Mouse (Mus musculus) midbrain, embryonic 16.5 days (tissue): Measurements from ENCODE around the gene Zfp354b. TPM values are rescaled to one million over a fixed set of nuclear protein-coding genes. Genes with fewer than 3 reads are reported as not detected.
A peak's percentile ranks its signal among the peaks of the same experiment; 100 is the strongest.

Source experiments
- ATAC-seq: fragments of 200-750 bp; cut with Nextera tagmentation; 2 replicates; pipeline ENCODE4 v1.8.0; 2017; ENCODE audit warnings: moderate TSS enrichment
- H3K27ac ChIP-seq: fragments of 300-500 bp; sonication (generic); 2 replicates; pipeline ENCODE4 v1.5.1; 2014; ENCODE audit warnings: mild to moderate bottlenecking, low read length, mixed read lengths
- H3K27me3 ChIP-seq: fragments of 300-500 bp; sonication (generic); 2 replicates; pipeline ENCODE4 v1.6.1; 2014; ENCODE audit warnings: low read depth, low read length, mixed read lengths; ENCODE audit not compliant: control insufficient read depth, insufficient read depth
- H3K36me3 ChIP-seq: fragments of 300-500 bp; sonication (generic); 2 replicates; pipeline ENCODE4 v1.6.1; 2014; ENCODE audit warnings: mild to moderate bottlenecking, low read length, moderate library complexity, mixed read lengths; ENCODE audit not compliant: control insufficient read depth, insufficient read depth
- H3K4me1 ChIP-seq: fragments of 300-500 bp; sonication (generic); 2 replicates; pipeline ENCODE4 v1.6.1; 2014; ENCODE audit warnings: mild to moderate bottlenecking, low read length, mixed read lengths; ENCODE audit not compliant: control insufficient read depth, insufficient read depth
- H3K4me2 ChIP-seq: fragments of 300-500 bp; sonication (generic); 2 replicates; pipeline ENCODE4 v1.6.1; 2014; ENCODE audit warnings: mild to moderate bottlenecking, low read length, mixed read lengths
- H3K4me3 ChIP-seq: fragments of 300-500 bp; sonication (generic); 2 replicates; pipeline ENCODE4 v1.5.1; 2014; ENCODE audit warnings: low read depth, mild to moderate bottlenecking, low read length, moderate library complexity, mixed read lengths
- H3K9ac ChIP-seq: fragments of 300-500 bp; sonication (generic); 2 replicates; pipeline ENCODE4 v1.6.1; 2014; ENCODE audit warnings: low read depth, low read length, mixed read lengths
- H3K9me3 ChIP-seq: fragments of 300-500 bp; sonication (generic); replicated peaks from 2 replicates; pipeline ENCODE4 v1.6.1; 2014; ENCODE audit warnings: mild to moderate bottlenecking, low read length, mixed read lengths; ENCODE audit not compliant: control insufficient read depth, poor library complexity, severe bottlenecking
- WGBS: fragments of 180-500 bp; shearing (Covaris S2); extraction: QIAGEN DNeasy Blood & Tissue Kit; methylation state at CpG from one replicate; pipeline ENCODE4 v1.1.7; 2014; 5-methylcytosine and 5-hydroxymethylcytosine counted together
- polyA plus RNA-seq: library from polyadenylated mRNA; unstranded; fragments of >200 nt; fragmentation: Nextera tagmentation; extraction: Ambion mirVana; gene quantifications from 2 replicates; pipeline ENCODE4 v1.2.1, GENCODE M21; 2015

Gene Zfp354b
- polyA plus RNA-seq, 1 experiment from 2014 or later: 6.1 TPM

DNA sequence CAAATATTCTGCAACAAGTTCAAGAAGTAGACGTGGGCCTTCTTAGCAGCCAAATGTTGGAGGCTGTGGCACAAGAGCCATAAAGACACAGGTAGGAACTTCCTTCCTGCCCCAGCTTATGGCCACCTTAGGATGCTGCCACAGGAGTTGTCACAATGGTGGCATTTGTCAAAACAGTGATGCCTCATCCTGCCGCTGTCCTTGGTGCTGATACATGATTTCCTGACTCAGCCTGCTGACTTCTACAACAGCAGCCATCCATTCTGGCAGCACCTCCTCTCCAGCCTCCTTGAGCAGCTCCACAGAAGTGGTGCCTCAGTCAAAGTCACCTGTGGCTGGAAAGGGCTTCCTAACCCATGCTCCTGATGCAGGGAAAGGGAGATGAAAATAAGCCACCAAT, 39.0 kb downstream of the Zfp354b start:
- H3K9me3 ChIP-seq: peaks cover 11% of the 10 kb centered on the region
- 55% methylated on average over 2 of the region's 2 CpGs for WGBS
- no peak overlapping the region for H3K4me2 ChIP-seq
- peaks cover 4% of the 10 kb centered on the region; the same call in 1 of the 2 replicates for H3K36me3 ChIP-seq
- H3K9ac ChIP-seq: no peak overlapping the region
- ATAC-seq: no peak
- peaks cover 7% of the 10 kb centered on the region; the same call in 1 of the 2 replicates for H3K4me1 ChIP-seq
- H3K27me3 ChIP-seq: no peaks in the 10 kb centered on the region
- H3K4me3 ChIP-seq: no peak overlapping the region
- H3K27ac ChIP-seq: no peak overlapping the region

DNA sequence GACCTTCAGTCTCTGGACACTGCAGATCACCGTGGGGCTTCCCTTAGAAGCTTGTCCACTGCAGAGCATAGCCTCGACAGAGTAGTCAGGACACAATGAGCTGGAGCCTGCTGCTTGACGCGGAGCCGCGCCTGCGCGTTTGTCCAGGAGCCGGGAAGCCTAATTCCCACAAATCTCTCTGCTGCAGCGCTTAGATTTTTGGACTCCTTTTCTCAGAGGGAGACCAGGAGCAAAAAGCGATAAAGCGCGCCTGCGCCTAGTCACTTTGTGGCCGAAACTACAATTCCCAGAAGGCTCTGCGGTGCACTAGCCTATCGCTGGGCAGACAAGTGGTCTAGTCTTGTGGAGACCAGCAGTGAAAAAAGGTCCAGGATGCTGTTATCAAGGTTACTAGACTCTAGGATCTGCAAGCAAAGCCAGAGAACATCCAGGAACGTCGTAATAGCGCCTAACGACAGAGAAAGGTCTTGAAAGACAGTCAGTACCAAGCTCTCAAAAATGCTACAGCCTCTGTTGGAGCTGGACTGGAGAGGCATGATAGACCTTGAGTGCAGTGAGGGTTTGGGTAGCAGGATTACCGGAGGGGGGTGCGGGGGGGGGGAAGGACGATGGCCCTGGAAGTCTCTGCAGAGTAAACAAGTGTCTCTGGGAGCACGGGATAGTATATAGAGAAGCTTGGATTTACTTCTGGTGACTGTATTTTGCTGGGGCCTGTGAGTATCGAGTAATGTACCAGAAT, 43.9 kb downstream of the Zfp354b start, which contains the start of gene Zfp454:
Zfp454 (minus strand) TSS at position 262 of the 739 bp plus-strand sequence.
- Histone ChIP-seq H3K4me1 (peaks cover 16% of the 10 kb centered on the region), H3K36me3 (peaks cover 9% of the 10 kb centered on the region), H3K9ac (peak within 1 kb of the TSS; percentile 68), H3K4me2 (peak within 1 kb of the TSS; percentile 83), H3K9me3 (no peaks in the 10 kb centered on the region; the same call in 1 of the 2 replicates), H3K27ac (peak within 1 kb of the TSS; percentile 78), H3K27me3 (no peaks in the 10 kb centered on the region), H3K4me3 (peak within 1 kb of the TSS; percentile 43)
- ATAC-seq: peak; percentile 97
- WGBS: 6% methylated on average over 26 of the region's 26 CpGs

DNA sequence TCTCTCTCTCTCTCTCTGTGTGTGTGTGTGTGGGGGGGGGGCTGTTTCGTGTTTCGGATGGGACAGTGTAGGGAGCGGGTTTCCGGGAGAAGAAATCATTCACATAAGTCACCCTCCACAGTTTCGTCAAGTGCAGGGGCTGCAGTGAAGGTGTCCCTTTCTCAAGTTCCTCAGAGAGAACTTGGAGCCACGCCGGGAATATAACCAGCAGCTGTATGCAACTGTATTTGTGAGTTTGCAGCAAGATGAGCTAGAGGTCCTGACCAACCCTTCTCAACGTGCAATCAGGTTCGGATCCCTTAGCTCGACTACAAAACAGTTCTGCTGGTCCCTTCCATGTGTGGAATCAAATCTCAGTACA, 44.5 kb downstream of the Zfp354b start:
- peak; percentile 39 for ATAC-seq
- WGBS: 22% methylated on average over 10 of the region's 10 CpGs
- H3K27me3 ChIP-seq: no peaks in the 10 kb centered on the region
- no peaks in the 10 kb centered on the region for H3K9me3 ChIP-seq
- peaks cover 15% of the 10 kb centered on the region for H3K36me3 ChIP-seq
- peak overlapping the region; percentile 78 for H3K27ac ChIP-seq
- peak overlapping the region; percentile 43 for H3K4me3 ChIP-seq
- peaks cover 16% of the 10 kb centered on the region for H3K4me1 ChIP-seq
- H3K9ac ChIP-seq: peak overlapping the region; percentile 68
- H3K4me2 ChIP-seq: peak overlapping the region; percentile 83

DNA sequence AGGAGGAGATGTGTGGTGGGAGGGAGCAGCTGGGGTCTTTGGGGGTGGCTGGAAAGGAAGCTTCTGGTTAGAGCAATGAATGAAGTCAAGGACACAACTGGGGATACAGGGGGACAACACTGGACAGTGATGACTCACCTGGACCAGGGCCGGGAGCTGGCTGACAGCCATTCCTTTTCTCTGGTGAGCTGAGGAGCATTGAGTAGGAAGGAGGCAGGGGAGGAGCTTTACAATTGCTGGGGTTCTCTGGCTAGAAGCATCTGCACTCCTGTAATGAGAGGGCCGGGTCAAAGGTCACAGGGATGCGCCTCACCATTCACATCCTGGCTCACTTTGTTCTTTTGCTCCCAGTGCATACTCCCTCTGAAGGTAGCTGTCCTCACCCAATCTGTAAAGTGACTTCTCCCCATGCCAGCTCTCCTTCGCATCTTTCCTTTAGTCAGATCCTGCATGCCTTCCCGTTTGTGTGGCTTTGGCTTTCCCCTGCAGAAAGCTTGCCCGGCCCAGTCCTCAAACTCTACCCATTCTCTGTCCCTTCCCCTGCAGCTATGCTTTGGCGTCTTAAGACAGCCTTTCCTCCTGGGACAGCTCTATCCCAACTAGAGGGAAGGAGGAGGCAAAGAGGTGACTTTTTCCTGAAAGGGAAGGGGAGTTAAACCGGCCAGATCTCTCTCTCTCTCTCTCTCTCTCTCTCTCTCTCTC, 45.1 kb downstream of the Zfp354b start:
- peak overlapping the region; percentile 43 for H3K4me3 ChIP-seq
- H3K27ac ChIP-seq: no peak overlapping the region; the same call in 1 of the 2 replicates
- no peak for ATAC-seq
- peak overlapping the region; percentile 83 for H3K4me2 ChIP-seq
- peaks cover 16% of the 10 kb centered on the region for H3K4me1 ChIP-seq
- peaks cover 18% of the 10 kb centered on the region for H3K36me3 ChIP-seq
- 46% methylated on average over 8 of the region's 8 CpGs for WGBS
- peak overlapping the region; percentile 68 for H3K9ac ChIP-seq
- H3K9me3 ChIP-seq: no peaks in the 10 kb centered on the region
- H3K27me3 ChIP-seq: no peaks in the 10 kb centered on the region

DNA sequence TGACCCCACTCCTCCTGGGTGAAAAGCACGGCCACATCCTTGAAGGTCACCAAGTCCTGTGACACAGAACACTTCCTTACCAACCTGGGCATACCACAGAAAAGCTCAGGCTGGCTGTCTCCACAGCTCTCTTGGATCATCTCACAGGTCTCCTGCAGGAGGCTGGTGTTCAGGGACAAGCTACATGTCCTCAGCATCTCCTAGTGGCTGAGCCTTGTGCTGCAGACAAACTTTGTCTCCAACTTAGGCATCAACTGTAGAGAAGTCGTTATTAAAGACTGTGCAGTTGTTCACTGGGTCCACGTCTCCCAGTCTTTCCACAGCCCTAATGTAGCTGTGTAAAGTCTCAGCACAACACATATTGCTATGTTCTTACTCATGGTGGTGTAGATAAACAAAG, 47.7 kb downstream of the Zfp354b start:
- WGBS: 85% methylated on average over 3 of the region's 3 CpGs
- H3K27me3 ChIP-seq: no peaks in the 10 kb centered on the region
- ATAC-seq: no peak
- no peak overlapping the region for H3K9ac ChIP-seq
- H3K4me1 ChIP-seq: peaks cover 16% of the 10 kb centered on the region
- no peak overlapping the region for H3K27ac ChIP-seq
- H3K4me3 ChIP-seq: no peak overlapping the region
- peaks cover 37% of the 10 kb centered on the region for H3K36me3 ChIP-seq
- H3K9me3 ChIP-seq: no peaks in the 10 kb centered on the region; the same call in 1 of the 2 replicates
- no peak overlapping the region for H3K4me2 ChIP-seq

DNA sequence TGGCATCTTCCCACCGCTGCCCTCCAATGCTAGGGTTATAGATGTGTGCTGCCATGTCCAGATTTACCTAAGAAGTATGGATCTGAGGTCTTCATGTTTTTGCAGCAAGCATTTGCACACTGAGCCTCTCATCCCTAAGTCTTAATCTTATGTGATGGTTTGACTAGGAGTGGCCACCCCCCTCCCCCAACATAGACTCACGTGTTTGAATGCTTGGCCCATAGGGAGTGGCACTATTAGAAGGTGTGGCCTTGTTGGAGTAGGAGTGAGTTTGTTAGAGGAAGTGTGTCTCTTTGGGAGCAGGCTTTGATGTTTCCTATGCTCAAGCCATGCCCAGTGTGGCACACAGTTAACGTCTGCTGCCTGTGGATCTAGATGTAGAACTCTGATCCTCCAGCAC, 52.8 kb downstream of the Zfp354b start:
- Histone ChIP-seq H3K4me3 (no peak overlapping the region), H3K9ac (no peak overlapping the region), H3K4me1 (no peaks in the 10 kb centered on the region), H3K27me3 (no peaks in the 10 kb centered on the region), H3K27ac (no peak overlapping the region), H3K4me2 (no peak overlapping the region), H3K36me3 (peaks cover 71% of the 10 kb centered on the region), H3K9me3 (peaks cover 11% of the 10 kb centered on the region)
- no peak for ATAC-seq
- 97% methylated on average over 3 of the region's 3 CpGs for WGBS

Other genes starting within 250 kb of the Zfp354b start
- 63.5 TPM in 2 replicates for gene Zfp354c, start 103.9 kb downstream of the Zfp354b start, polyA plus RNA-seq
- 2.1 and 2.3 TPM in 2 replicates for gene Zfp879, start 90.1 kb downstream of the Zfp354b start, polyA plus RNA-seq
- not detected in 2 replicates for gene Grm6, start 80.9 kb downstream of the Zfp354b start, polyA plus RNA-seq
- 12.7 and 14.0 TPM in 2 replicates for gene Zfp454, start 44.0 kb downstream of the Zfp354b start, polyA plus RNA-seq
- 52.5 and 56.4 TPM in 2 replicates for gene Zfp2, start 15.5 kb downstream of the Zfp354b start, polyA plus RNA-seq
- not detected in 2 replicates for gene 4933414I15Rik, start 12.1 kb upstream of the Zfp354b start, polyA plus RNA-seq
- not detected in 2 replicates for gene Prop1, start 22.1 kb upstream of the Zfp354b start, polyA plus RNA-seq
- not detected in 2 replicates for gene Olfr1378, start 34.9 kb upstream of the Zfp354b start, polyA plus RNA-seq
- gene Olfr1377, start 50.3 kb upstream of the Zfp354b start, polyA plus RNA-seq: not detected in 2 replicates
- not detected in 2 replicates for gene Olfr51, start 72.0 kb upstream of the Zfp354b start, polyA plus RNA-seq
- not detected in 2 replicates for gene Olfr54, start 82.6 kb upstream of the Zfp354b start, polyA plus RNA-seq
- not detected in 2 replicates for gene Olfr1375, start 116.5 kb upstream of the Zfp354b start, polyA plus RNA-seq
- gene Zfp354a, start 127.6 kb upstream of the Zfp354b start, polyA plus RNA-seq: 14.7 and 16.3 TPM in 2 replicates